Mouse (Mus musculus) forebrain, embryonic 15.5 days (tissue): ENCODE results near the gene Cyp2s1. TPM values are rescaled to one million over a fixed set of nuclear protein-coding genes. Genes with fewer than 3 reads are reported as not detected.
A peak's percentile ranks its signal among the peaks of the same experiment; 100 is the strongest.

Source experiments
- ATAC-seq: fragments of 200-750 bp; cut with Nextera tagmentation; replicated peaks from 2 replicates; pipeline ENCODE4 v1.8.0; 2017; ENCODE audit warnings: mild to moderate bottlenecking, moderate TSS enrichment, moderate library complexity
- H3K27ac ChIP-seq: fragments of 300-500 bp; sonication (generic); replicated peaks from 2 replicates; pipeline ENCODE4 v1.5.1; 2015; ENCODE audit warnings: mild to moderate bottlenecking, inconsistent platforms
- H3K27me3 ChIP-seq: fragments of 300-500 bp; sonication (generic); 2 replicates; pipeline ENCODE4 v1.6.1; 2015; ENCODE audit warnings: inconsistent platforms
- H3K36me3 ChIP-seq: fragments of 300-500 bp; sonication (generic); 2 replicates; pipeline ENCODE4 v1.6.1; 2015; ENCODE audit warnings: mild to moderate bottlenecking, inconsistent platforms
- H3K4me1 ChIP-seq: fragments of 300-500 bp; sonication (generic); 2 replicates; pipeline ENCODE4 v1.6.1; 2015; ENCODE audit warnings: inconsistent platforms
- H3K4me2 ChIP-seq: fragments of 300-500 bp; sonication (generic); replicated peaks from 2 replicates; pipeline ENCODE4 v1.6.1; 2015; ENCODE audit warnings: mild to moderate bottlenecking, inconsistent platforms
- H3K4me3 ChIP-seq: fragments of 300-500 bp; sonication (generic); 2 replicates; pipeline ENCODE4 v1.5.1; 2015; ENCODE audit warnings: mild to moderate bottlenecking, inconsistent platforms
- H3K9ac ChIP-seq: fragments of 300-500 bp; sonication (generic); replicated peaks from 2 replicates; pipeline ENCODE4 v1.6.1; 2015; ENCODE audit warnings: mild to moderate bottlenecking, inconsistent platforms
- H3K9me3 ChIP-seq: fragments of 300-500 bp; sonication (generic); 2 replicates; pipeline ENCODE4 v1.6.1; 2016; ENCODE audit warnings: inconsistent platforms
- WGBS: fragments of 180-500 bp; shearing (Covaris S2); methylation state at CpG from one replicate; pipeline ENCODE4 v1.1.7; 2015; ENCODE audit warnings: mixed read lengths; 5-methylcytosine and 5-hydroxymethylcytosine counted together
- polyA plus RNA-seq: library from polyadenylated mRNA; unstranded; fragments of >200 nt; fragmentation: Nextera tagmentation; extraction: Ambion mirVana; gene quantifications from 2 replicates; pipeline ENCODE4 v1.2.1, GENCODE M21; 2015

Cyp2s1 gene
- 0.61 and 1.1 TPM in 2 replicates for polyA plus RNA-seq

- peak within 1 kb of the TSS; percentile 89 for H3K4me2 ChIP-seq
- H3K4me3 ChIP-seq = peak within 1 kb of the TSS; percentile 46
- H3K9ac ChIP-seq = peak within 1 kb of the TSS; percentile 56
- H3K4me1 ChIP-seq = peaks cover 12% of the 10 kb centered on the region
- no peaks in the 10 kb centered on the region for H3K36me3 ChIP-seq
- H3K27ac ChIP-seq = no peak within 1 kb of the TSS
- WGBS = under 1% methylated on average over 40 of the region's 40 CpGs
- peaks cover 19% of the 10 kb centered on the region for H3K27me3 ChIP-seq
- ATAC-seq = peak; percentile 58
- no peaks in the 10 kb centered on the region for H3K9me3 ChIP-seq
Measured at GRCm38 (mm10) chr7:25816241-25816919, at the start of gene Cyp2s1. TSS of gene Cyp2s1 (minus strand) at chr7:25816913.

GRCm38 (mm10) chr7:25864861-25865260, 48.1 kb upstream of the Cyp2s1 start:
- Histone ChIP-seq H3K27me3 (no peaks in the 10 kb centered on the region), H3K36me3 (no peaks in the 10 kb centered on the region), H3K4me2 (no peak overlapping the region), H3K9ac (no peak overlapping the region), H3K4me3 (no peak overlapping the region), H3K9me3 (0 out of 2 replicates have a peak, but pooled peaks cover 3% of the 10 kb centered on the region), H3K4me1 (no peaks in the 10 kb centered on the region), H3K27ac (no peak overlapping the region)
- no peak for ATAC-seq
- WGBS = 30% methylated on average over 5 of the region's 5 CpGs

GRCm38 (mm10) chr7:25863756-25864155, 47.0 kb upstream of the Cyp2s1 start:
- Histone ChIP-seq H3K4me2 (no peak overlapping the region), H3K9ac (no peak overlapping the region), H3K4me1 (no peaks in the 10 kb centered on the region), H3K36me3 (no peaks in the 10 kb centered on the region), H3K4me3 (no peak overlapping the region), H3K27ac (no peak overlapping the region), H3K9me3 (0 out of 2 replicates have a peak, but pooled peaks cover 3% of the 10 kb centered on the region), H3K27me3 (no peaks in the 10 kb centered on the region)
- 84% methylated on average over 3 of the region's 3 CpGs for WGBS
- no peak for ATAC-seq

DNA sequence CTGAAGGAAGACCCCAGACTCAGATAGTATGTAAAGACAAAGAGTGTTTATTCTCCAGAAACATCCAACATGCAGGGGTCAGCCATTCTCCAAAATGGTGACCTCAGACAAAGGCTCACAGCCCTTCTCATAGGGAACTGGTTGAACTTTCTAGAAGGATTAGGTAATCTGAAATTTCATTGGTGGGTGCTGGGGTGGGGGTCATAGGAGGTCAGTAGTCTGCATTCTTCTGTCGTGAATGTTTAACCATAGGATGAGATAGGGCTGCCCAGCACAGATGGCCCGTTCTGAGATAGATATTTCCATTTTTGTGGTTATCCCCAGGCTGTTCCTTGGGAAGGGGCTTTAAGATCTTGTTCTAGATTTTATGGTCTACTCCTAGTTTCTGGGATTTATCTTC, 45.7 kb upstream of the Cyp2s1 start:
- H3K4me1 ChIP-seq = no peaks in the 10 kb centered on the region
- 84% methylated on average over 2 of the region's 2 CpGs for WGBS
- no peaks in the 10 kb centered on the region for H3K36me3 ChIP-seq
- no peak for ATAC-seq
- H3K9ac ChIP-seq = no peak overlapping the region
- no peaks in the 10 kb centered on the region for H3K27me3 ChIP-seq
- no peak overlapping the region for H3K4me3 ChIP-seq
- H3K27ac ChIP-seq = no peak overlapping the region
- no peaks in the 10 kb centered on the region for H3K9me3 ChIP-seq
- no peak overlapping the region for H3K4me2 ChIP-seq

- ATAC-seq = no peak
Measured at GRCm38 (mm10) chr7:25859962-25860870, 43.5 kb upstream of the Cyp2s1 start.

GRCm38 (mm10) chr7:25855082-25855481, 38.4 kb upstream of the Cyp2s1 start:
- ATAC-seq = no peak

More at GRCm38 (mm10) chr7:25859962-25860870, 43.5 kb upstream of the Cyp2s1 start:
- peak overlapping the region; percentile 29 for H3K4me2 ChIP-seq
- no peak overlapping the region for H3K9ac ChIP-seq
- H3K4me3 ChIP-seq = no peak overlapping the region
- H3K4me1 ChIP-seq = no peaks in the 10 kb centered on the region
- H3K9me3 ChIP-seq = no peaks in the 10 kb centered on the region
- H3K36me3 ChIP-seq = no peaks in the 10 kb centered on the region
- H3K27ac ChIP-seq = no peak overlapping the region
- H3K27me3 ChIP-seq = no peaks in the 10 kb centered on the region
- 17% methylated on average over 9 of the region's 9 CpGs for WGBS

GRCm38 (mm10) chr7:25848444-25848812, 31.7 kb upstream of the Cyp2s1 start:
- Histone ChIP-seq H3K9me3 (no peaks in the 10 kb centered on the region), H3K4me3 (peak overlapping the region; percentile 51), H3K27me3 (no peaks in the 10 kb centered on the region), H3K4me1 (no peaks in the 10 kb centered on the region), H3K36me3 (no peaks in the 10 kb centered on the region), H3K4me2 (peak overlapping the region; percentile 61), H3K9ac (peak overlapping the region; percentile 53), H3K27ac (no peak overlapping the region; the same call in 1 of the 2 replicates)
- WGBS = 32% methylated on average over 11 of the region's 11 CpGs
- ATAC-seq = peak; percentile 63

More at GRCm38 (mm10) chr7:25855082-25855481, 38.4 kb upstream of the Cyp2s1 start:
- H3K4me3 ChIP-seq = no peak overlapping the region
- no peaks in the 10 kb centered on the region for H3K9me3 ChIP-seq
- WGBS = 35% methylated on average over 8 of the region's 8 CpGs
- no peaks in the 10 kb centered on the region for H3K27me3 ChIP-seq
- H3K4me1 ChIP-seq = no peaks in the 10 kb centered on the region
- no peak overlapping the region for H3K9ac ChIP-seq
- H3K36me3 ChIP-seq = no peaks in the 10 kb centered on the region
- H3K27ac ChIP-seq = no peak overlapping the region
- H3K4me2 ChIP-seq = no peak overlapping the region

DNA sequence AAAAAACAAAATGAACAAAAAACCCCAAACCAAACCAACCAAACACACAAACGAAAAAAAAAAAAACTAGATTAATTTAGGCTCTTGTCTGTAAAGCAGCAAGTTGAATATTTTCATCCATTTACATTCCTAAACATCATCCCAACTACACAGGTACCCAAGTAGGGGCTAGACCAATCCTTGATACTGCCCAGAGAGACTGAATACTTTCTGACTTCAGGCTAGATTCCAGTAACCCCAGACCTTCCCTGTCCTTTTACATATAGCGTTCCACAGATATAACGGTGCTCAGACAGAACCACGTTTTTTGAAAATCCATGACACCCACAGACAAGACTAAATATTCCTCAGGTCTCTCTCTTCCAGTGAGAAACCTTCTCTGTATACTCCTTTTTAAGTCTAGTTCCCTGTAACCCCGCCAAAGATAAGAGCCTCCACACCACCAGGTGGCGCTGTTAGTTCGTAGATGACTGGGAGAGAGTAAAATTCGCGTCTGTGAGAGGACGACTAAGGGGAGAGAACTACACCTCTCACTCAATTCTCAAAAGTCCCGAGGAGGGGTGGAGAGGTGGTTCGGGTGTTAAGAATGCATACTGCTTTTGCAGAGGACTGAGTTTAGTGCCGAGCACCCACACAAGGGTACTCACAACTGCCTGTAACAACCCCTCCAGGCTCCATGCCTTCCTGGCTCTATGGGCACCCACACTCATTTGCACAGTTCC, 31.2 kb upstream of the Cyp2s1 start:
- no peaks in the 10 kb centered on the region for H3K27me3 ChIP-seq
- peak overlapping the region; percentile 51 for H3K4me3 ChIP-seq
- H3K27ac ChIP-seq = no peak overlapping the region; the same call in 1 of the 2 replicates
- peak overlapping the region; percentile 61 for H3K4me2 ChIP-seq
- H3K36me3 ChIP-seq = no peaks in the 10 kb centered on the region
- no peaks in the 10 kb centered on the region for H3K9me3 ChIP-seq
- H3K9ac ChIP-seq = peak overlapping the region; percentile 53
- peak; percentile 75 for ATAC-seq
- no peaks in the 10 kb centered on the region for H3K4me1 ChIP-seq
- WGBS = 10% methylated on average over 13 of the region's 13 CpGs

- no peaks in the 10 kb centered on the region for H3K9me3 ChIP-seq
- no peak overlapping the region for H3K4me2 ChIP-seq
- H3K27ac ChIP-seq = no peak overlapping the region
- H3K36me3 ChIP-seq = no peaks in the 10 kb centered on the region
- H3K4me1 ChIP-seq = no peaks in the 10 kb centered on the region
- ATAC-seq = no peak
- no peaks in the 10 kb centered on the region for H3K27me3 ChIP-seq
- WGBS = 91% methylated on average over 3 of the region's 3 CpGs
- H3K4me3 ChIP-seq = no peak overlapping the region
- no peak overlapping the region for H3K9ac ChIP-seq
Measured at GRCm38 (mm10) chr7:25844885-25845284, 28.2 kb upstream of the Cyp2s1 start.

DNA sequence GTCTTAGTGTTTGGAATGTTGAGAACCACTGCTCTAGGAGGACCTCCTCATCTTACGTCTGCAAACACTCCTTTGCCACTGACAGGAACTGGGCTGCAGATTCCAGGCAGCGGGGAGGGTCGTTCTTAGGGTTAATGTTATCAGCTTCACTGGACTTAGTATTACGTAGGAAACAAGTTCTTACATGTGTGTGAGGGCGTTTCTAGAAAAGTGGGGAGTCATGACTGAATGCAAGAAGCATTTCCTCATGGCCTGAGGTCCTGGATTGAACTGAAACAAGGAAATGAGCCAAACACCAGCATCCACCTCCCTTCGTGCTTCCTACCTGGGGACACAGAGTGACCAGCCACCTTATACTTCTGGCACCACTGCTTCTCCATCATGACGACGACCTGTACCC, 27.7 kb upstream of the Cyp2s1 start:
- Histone ChIP-seq H3K27me3 (no peaks in the 10 kb centered on the region), H3K9ac (no peak overlapping the region), H3K36me3 (no peaks in the 10 kb centered on the region), H3K27ac (no peak overlapping the region), H3K4me3 (no peak overlapping the region), H3K4me2 (no peak overlapping the region), H3K4me1 (no peaks in the 10 kb centered on the region), H3K9me3 (no peaks in the 10 kb centered on the region)
- ATAC-seq = no peak
- 79% methylated on average over 8 of the region's 8 CpGs for WGBS

- H3K27ac ChIP-seq = no peak overlapping the region
- H3K36me3 ChIP-seq = no peaks in the 10 kb centered on the region
- no peak overlapping the region for H3K9ac ChIP-seq
- no peaks in the 10 kb centered on the region for H3K27me3 ChIP-seq
- ATAC-seq = no peak
- H3K9me3 ChIP-seq = no peaks in the 10 kb centered on the region
- no peak overlapping the region for H3K4me3 ChIP-seq
- no peaks in the 10 kb centered on the region for H3K4me1 ChIP-seq
- WGBS = 24% methylated on average over 2 of the region's 2 CpGs
- H3K4me2 ChIP-seq = no peak overlapping the region
Measured at GRCm38 (mm10) chr7:25843492-25843891, 26.8 kb upstream of the Cyp2s1 start.

GRCm38 (mm10) chr7:25840908-25841307, 24.2 kb upstream of the Cyp2s1 start:
- ATAC-seq = no peak
- no peak overlapping the region for H3K9ac ChIP-seq
- H3K4me3 ChIP-seq = no peak overlapping the region
- 79% methylated on average over 4 of the region's 4 CpGs for WGBS
- H3K27ac ChIP-seq = no peak overlapping the region
- H3K27me3 ChIP-seq = no peaks in the 10 kb centered on the region
- H3K4me1 ChIP-seq = no peaks in the 10 kb centered on the region
- no peaks in the 10 kb centered on the region for H3K36me3 ChIP-seq
- no peak overlapping the region for H3K4me2 ChIP-seq
- no peaks in the 10 kb centered on the region for H3K9me3 ChIP-seq
